Mouse (Mus musculus) T-helper 1 cell (primary cell): ENCODE results near the gene Abcb1b.
"Not testable (repeated sequence)": the region's sequence is repeated elsewhere in the genome, so short reads cannot be mapped to it uniquely, and the experiment has no call there.

Experiments
- in situ Hi-C: fragments of 300-600 bp; cut with MboI, MseI; formaldehyde crosslinking; loops from one replicate; pipeline ENCODE4 v1.15.1; 2025; ENCODE audit warnings: high pct_unique_total_duplicates

The Abcb1b gene

DNA sequence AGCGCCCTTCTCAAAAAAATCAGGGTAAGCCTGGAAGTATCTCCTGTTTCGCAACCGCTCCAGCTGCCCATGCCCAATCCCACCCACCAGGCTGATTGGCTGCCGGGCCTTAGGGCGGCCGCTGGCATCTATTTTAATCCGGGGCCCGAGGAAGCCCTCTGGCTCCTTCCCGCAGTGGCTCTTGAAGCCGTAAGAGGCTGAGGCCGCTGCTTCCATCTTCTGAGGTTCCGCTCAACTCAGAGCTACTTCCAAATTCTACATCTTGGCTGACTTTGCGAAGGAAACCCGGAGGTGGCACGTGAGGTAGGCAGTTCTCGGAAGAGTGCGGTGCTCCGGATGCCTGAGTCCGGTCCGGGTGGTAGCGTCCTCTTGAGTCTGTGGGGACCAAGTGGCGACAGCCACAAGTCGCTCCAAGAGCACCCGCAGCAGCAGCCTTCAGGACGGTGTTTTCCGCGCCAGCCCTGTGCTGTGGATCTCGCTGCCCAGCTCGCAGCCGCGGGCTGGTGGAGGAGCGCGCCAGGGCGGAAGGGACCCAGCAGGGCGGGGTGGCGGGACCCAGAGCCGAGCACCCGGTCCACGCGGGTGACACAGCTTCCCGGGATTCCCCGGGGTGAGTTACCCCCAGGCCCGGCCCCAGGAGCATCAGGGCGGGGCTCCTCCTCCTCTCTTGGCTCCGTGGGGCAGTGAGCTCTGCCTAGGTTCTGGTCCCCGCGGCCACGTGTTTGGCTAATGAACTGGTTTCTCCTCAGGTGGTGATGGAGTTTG is at the start of gene Abcb1b:
Gene Abcb1b (plus strand): TSS at position 161 of the 765 bp plus-strand sequence.
- in situ Hi-C loops = no loop called here

DNA sequence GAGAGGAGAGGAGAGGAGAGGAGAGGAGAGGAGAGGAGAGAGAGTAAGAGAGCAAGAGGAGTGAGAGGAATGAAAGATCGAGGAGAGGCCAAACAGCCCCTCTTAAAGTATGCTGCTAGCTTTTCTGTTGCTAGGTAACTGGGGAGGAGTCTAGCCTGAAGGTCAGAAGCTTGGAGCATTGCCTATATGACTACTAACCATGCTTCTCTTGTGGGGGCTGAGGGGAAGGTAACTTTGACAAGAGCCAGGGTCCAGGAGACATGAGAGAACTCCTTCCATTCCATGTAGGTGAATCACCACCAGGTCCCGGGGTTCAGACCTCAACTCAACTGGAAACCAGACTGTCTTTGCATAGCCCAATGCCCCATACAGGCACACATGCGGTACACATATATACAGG is 25.1 kb upstream of the Abcb1b start:
- in situ Hi-C loops = no loop called here

DNA sequence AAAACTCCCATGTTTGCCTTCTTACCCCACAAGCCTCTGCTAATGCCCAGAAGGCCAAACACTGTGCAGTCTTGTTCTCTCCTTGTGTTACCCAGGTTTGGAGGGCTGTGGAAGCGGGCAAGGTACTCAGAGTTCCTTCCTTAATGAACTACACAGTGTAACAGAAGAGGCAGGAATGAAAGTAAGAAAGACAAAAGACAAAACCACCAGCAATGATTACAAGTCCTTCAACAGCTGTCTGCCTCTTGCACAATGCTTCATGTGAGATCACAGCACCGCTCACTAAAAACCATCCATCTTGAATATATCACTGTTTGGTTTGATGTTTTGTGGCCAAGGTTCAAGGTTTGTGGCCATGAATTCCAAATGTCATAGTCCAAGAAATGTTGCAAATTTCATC is 19.6 kb upstream of the Abcb1b start:
- in situ Hi-C loops = no loop called here

DNA sequence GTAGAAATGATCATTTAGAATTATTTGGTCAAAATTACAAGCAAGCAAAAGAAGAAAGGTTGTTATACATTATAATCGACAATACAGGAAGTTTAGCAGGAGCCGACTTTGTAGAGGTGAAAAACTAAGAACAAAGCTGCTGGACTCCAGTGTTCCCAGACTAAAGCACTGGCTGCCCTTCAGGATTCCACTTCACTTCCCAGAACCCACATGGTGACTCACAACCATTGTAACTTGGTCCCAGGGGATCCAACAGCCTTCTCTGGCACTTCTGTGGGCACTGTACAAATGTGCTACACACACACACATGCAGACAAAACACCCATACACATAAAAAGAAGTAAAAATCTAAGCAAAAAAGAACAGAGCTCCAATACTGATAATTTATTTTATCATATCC is 19.2 kb upstream of the Abcb1b start:
- in situ Hi-C loops = no loop called here

DNA sequence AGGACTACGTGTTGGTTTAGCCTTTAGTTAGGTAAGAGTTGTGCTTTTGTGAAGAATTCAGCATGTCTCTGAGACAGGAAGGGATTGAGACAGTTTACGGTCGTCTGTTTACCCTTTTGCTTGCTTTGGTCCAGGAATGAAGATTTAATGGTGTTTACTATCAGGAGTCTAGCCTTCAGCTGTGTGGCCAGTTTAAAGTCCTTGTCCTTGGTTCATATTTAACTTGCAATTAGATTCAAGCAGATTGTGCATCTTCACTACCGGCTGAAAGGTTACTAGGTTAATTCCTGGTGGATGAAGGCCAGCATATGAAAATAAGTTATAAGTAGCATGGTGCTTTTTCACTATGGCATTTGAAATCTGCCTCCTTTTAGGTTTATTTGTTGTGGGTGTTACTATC is 5.7 kb upstream of the Abcb1b start:
- in situ Hi-C loops = no loop called here

DNA sequence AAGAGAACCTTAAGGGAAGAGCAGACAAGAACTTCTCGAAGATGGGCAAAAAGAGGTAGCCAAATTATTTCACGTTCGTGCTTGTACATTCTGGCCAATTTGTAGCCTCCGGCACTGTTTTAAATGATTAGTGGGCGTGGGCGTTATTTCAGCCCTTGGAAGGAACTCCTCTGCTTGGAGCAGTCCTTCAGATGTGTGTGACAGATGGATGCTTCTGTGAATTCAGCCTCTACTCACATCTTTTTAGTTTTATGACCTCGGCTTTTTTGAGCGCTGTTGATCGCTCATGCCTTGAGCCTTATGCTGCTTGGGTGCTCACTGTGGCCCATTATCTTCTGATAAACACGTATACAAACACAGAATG is 787 bp downstream of the Abcb1b start:
- in situ Hi-C loops = no loop called here

DNA sequence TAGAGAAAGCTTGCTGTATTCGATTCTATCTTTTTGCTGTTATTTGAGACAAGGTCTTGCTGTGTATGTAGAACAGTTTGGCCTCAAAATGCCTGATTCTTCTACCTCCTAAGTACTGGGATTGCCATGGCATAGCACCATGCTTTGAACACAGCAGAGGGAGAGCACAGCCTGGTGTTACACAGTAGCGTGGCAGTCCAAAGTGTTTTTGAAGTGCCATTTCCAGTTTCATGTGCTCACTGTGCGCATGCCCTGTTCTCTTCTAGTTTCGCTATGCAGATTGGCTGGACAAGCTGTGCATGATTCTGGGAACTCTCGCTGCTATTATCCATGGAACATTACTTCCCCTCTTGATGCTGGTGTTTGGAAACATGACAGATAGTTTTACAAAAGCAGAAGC is 7.8 kb downstream of the Abcb1b start:
- in situ Hi-C loops = loop anchor here (10.0 kb wide), 1 partner anchor 751 kb away; no protein-coding TSS in a partner anchor

DNA sequence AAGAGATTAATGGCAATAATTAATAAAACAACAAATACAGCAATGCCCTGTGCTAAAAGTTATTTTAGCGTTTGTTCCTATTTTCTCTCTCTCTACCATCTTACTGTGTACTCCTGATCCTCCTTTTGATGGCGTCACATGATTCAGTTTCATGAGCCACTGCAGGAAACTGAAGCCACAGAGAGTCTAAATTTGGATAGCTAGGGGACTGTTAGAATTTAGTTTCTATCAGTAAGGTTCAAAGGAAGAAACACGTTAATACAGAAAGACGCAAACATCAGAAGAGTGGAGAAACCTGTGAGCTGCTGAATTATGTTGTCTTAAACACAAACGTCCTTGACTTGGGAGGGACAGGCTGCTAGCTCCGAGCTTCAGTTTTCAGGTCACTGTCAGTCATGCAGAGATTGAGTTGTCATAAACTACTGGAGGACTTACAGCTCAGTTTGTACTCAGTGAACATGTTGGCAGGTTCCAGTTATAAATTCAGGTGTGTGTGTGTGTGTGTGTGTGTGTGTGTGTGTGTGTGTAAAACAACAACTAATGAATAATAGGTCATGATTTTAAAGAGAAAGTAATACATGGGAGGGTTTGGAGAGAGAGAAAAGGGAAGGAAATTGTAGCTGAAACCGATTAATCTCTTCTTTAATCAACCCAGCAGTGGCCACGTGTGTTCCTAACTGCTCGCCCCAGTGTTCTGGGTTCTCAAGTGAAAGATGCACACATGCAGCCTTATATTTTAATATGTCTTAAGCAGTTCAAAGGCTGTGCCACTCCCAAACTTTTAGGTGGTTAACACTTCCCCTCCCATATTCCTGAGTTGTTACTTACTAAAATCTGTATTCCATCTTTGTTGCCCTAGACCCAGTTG is 9.4 kb downstream of the Abcb1b start:
- in situ Hi-C loops = loop anchor here (10.0 kb wide), 1 partner anchor 753 kb away; no protein-coding TSS in a partner anchor

DNA sequence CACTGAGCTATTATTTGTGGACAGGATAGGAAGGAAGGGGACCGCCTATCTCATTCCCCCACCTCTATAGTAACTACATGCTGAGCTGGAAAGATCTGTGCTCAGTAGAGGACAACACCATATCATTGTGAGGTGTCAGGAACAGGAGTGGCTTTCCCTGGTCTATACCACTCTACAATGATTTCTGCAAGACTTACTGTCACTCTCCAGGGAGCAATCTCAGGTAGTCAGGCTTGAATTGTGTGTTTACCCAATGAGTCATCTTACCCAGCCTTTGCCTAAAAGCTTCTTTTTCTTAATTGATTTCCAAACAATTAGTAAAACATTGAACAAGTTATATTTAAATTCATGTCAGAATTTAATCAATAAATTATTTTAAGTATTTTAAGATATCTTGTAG is 15.9 kb downstream of the Abcb1b start:
- in situ Hi-C loops = no loop called here

DNA sequence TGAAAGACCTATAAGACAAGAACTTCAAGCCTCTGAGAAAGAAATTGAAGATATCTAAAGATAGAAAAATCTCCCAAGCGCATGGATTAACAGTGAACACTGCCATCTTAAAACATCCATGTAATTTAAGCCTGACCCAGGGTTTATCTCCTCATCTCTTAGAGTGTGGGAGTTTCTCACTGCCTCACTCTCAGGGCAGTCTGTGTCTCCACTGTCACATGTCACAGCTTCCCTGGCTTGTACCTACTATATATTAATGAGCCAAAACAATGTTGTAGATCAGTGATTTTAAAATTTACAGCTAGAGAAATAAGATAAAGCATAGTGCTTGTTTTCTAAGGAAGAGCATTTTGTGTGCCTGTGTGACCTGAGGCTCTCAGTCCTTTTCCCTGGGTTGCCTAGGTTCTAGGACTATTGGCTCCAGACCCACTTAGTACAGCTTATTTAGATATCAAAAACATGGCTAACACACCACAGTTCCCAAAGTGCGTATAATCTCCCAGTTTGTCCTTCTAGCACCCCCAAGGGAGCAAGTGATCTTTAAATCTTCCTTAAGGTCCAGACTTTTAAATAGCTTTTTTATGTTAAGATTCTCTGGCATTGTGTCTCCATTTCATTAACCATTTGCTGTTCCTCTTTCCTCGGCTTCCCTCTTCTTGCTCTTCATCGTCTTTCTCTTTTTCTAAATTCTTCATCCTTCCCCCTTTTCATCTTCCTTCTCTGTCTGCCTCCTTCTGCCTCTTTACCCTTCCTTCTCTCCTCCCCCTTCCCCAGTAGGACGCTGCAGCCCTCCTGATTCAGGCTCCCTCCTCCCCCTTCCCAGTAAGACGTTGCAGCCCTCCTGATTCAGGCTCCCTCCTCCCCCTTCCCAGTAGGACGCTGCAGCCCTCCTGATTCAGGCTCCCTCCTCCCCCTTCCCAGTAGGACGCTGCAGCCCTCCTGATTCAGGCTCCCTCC is 22.0 kb downstream of the Abcb1b start:
- in situ Hi-C loops = no loop called here

DNA sequence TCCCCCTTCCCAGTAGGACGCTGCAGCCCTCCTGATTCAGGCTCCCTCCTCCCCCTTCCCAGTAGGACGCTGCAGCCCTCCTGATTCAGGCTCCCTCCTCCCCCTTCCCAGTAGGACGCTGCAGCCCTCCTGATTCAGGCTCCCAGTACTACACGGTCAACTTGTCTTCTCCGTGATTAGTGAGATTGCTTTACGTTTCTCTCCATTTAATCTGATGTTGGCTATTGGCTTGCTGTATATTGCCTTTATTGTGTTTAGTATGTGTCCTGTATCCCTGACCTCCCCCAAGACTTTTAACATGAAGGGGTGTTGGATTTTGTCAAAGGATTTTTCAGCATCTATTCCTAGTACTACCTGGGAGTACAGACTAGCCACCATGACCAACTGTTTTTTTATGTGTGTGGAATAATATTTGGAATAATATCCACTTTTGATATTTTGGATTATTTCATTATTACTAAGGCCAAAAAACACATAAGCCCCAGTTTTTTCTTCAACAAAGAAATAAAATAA is 22.7 kb downstream of the Abcb1b start:
- in situ Hi-C loops = not testable (repeated sequence)

DNA sequence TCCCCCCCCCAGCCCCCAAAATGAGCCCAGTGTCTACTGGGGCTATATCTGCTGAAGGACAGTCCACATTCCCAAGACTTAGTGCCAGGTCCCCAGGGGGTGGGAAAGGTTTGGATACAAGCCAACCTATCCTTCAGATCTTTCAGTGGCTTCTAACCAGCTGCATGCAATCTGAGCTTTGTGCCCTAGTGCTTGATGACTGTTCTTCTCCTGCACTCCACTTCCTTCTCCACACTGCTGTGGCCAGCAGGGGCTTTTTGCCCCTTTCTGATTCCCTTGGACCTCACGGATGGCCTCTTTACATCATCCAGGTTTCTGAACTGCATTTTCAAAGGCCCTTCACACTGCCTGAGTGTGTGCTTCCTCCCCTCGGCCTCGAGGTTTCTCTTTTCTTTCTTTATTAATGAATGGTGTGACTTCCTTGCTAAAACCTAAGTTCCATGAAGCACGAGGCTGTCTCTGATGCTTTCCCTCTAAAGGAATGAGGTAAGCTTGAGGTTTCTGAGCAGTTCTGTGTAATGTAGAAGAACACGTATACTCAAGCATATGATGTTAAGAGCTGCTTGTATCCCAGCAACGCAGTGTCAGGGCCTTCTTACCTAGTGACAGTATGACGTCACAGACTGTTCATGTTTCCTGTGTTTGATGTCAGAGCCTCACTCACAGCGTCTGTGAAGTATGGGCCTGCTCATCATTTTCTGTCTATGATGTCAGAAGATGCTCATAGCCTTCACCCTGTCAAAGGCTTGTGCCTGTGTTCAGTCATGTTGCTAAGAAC is 40.9 kb downstream of the Abcb1b start:
- in situ Hi-C loops = no loop called here

DNA sequence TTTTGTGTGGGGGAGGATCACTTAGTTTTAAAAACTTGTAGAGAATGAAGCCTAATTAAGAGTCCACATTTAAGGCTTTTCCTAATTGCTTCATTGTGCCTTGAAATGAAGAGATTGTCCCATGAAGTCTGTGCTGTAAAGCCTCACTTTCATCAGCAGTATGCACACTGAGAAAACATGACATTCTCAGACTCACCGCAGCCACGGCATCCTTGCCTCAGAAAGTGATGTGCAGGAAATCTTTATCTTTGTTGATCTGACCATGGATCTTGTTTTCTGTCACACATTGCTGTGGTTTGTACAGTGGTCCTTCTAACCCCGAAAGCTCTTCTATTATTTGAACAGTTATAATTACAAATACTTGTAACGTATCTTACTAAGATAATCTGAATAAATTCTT is 41.7 kb downstream of the Abcb1b start:
- in situ Hi-C loops = no loop called here

DNA sequence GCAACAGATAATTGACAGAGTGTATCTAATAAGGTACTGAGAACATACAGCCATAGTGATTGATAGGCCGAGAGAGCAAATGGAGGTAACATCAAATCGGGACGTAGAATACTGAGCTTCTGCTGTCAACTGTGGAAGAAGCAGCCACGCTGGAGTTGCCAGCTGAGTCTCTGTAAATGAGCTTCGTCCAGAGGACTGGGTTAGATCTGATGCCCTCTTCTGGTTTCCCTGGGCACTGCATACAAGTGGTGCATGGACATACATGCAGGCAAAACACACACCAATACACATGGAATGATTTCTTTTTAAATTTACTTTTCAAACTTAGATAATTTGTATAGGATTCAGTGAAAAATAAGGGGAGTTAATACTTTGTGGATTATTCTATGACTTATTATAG is 42.9 kb downstream of the Abcb1b start:
- in situ Hi-C loops = no loop called here

DNA sequence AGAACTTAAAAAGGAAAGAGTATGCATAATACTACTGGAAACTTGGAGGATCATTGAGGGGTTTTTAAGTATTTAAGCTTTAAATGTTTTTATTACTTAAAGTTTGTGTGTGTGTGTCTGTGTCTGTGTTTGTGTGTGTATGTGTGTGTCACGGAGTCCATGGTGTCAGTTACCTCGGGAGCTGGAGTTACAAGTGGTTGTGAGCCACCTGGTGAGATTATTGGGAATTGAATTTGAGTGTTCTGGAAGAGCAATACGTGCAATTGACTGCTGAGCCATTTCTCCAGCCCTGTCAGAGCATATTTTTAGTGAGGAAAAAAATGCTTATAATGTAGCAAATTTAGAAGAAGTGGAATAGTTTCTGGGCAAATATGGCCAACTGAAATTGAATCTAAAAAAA is 44.9 kb downstream of the Abcb1b start:
- in situ Hi-C loops = no loop called here

DNA sequence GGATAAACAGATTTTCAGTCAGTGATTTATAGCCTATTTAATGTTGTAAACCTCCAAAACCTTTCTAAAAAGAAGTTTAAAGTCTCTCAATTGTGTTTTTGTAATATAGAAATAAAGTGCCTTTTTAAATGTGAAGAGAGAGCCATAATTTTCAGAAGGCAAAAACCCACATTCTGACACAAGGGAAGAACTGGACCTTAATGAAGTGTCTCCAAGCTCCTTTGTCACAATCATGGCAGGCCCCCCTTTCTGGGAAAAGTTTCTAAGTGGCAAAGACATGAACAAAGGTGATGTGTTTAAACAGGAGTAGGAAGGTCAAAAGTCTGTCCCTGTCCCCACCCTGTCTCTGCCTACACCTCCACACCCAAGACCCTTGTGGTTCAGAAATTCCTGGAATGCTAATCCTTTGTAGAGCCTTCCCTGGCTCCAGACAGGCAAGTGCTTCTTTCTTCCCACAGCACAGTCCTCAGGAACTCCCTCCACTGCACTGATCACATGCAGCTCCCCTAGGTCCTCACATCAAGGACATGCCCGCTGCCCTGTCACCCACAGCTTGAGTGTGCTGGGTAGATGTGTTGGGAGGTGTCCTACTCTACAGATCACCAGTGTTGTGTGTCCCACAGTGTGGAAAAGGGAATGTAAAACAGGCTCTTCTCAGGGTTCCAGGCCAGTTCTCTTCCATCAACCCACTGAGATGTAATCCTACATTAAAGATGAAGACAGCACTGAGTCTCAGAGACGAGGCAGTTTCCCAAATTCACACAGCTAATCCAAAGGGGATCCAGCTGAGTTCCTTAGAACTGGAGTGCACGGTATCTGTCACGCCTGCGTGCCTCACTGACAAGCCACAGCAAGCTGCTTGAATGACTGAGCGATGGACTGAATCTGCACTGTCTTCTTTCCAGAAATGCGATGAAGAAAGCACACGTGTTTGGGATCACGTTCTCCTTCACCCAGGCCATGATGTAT is 50.9 kb downstream of the Abcb1b start:
- in situ Hi-C loops = not testable (repeated sequence)

DNA sequence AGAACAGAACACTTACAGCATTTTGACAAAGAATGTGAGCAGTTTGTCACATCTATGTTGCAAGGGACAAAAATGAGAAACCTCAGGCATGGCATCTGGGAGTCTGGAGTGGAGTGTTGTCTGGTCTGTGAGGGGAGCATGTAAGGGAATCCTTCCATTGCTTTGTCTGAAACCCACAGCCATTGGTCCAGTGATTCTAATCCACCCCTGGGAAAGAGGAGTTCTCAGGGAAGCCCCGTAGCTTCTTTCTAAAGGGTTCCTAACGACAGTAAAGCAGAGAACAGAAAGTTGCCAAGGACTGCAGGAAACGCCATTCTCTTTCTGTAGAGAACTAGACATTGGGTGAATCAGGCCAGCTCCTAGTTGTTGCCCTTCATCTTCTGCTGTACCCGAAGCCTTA is 52.9 kb downstream of the Abcb1b start:
- in situ Hi-C loops = no loop called here

DNA sequence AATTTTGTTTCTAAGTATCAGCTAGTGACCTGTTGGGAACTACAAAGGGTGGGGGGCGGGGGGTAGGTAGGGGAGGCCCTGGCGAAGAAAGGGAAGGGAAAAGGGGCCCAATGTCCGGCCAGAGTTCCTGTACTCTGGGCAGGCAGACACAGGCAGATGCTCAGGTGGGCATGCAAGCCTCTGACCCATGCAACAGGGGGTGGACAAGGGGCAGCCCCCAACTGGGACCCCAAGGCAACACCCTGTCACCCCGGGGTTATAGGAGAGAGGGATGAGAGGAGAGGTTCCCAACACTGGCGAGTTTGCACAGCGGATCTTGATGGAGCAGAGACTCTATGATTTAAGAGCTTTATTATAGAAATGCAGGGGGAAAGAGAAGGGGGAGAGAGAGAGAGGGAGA is 59.3 kb downstream of the Abcb1b start:
- in situ Hi-C loops = no loop called here

DNA sequence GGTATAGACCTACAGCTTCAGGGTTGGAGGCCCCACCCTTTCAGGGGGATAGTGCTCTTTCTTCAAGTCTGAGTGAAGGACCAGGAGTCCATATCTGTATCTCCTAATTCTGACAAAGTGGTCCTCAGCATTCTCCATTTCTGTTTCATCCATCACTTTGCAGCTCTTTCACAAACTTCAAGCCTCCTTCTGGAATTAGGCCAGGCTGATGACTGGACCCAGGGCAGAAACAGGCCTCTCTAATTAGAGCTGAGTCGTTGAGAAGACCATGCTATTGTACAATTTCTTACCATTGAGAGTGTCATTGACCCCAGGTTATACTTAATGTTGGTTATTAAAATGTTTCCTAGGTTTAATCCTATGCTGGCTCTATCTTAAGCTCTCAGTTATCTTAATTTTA is 63.9 kb downstream of the Abcb1b start:
- in situ Hi-C loops = no loop called here
